Mouse (Mus musculus): ENCODE results near the gene Acsl6.
"Not testable (repeated sequence)": the region's sequence is repeated elsewhere in the genome, so short reads cannot be mapped to it uniquely, and the experiment has no call there.

Acsl6 gene

GRCm38 (mm10) chr11:54391326-54391725 lies 87.7 kb downstream of the Acsl6 start:
- DNase-seq (ENCODE audit: low spot score in 2 of 2) = no peak

- no peak for DNase-seq (ENCODE audit: low spot score in 2 of 2)
Measured at GRCm38 (mm10) chr11:54396686-54397085, 93.1 kb downstream of the Acsl6 start.

- no peak for DNase-seq (ENCODE audit: low spot score in 2 of 2)
Measured at GRCm38 (mm10) chr11:54398058-54398457, 94.5 kb downstream of the Acsl6 start.

- not testable (repeated sequence) for DNase-seq (ENCODE audit: low spot score in 2 of 2)
Measured at GRCm38 (mm10) chr11:54400803-54401202, 97.2 kb downstream of the Acsl6 start.

- DNase-seq (ENCODE audit: low spot score in 2 of 2) = no peak
Measured at GRCm38 (mm10) chr11:54404885-54405284, 101.3 kb downstream of the Acsl6 start.

GRCm38 (mm10) chr11:54406930-54407546 lies 103.4 kb downstream of the Acsl6 start:
- DNase-seq (ENCODE audit: low spot score in 2 of 2) = no peak

- no peak for DNase-seq (ENCODE audit: low spot score in 2 of 2)
Measured at GRCm38 (mm10) chr11:54410612-54411011, 107.0 kb downstream of the Acsl6 start.

- peak in 1 of 2 experiments; percentile 13 for DNase-seq (ENCODE audit: low spot score in 2 of 2)
Measured at GRCm38 (mm10) chr11:54413017-54413416, 109.4 kb downstream of the Acsl6 start.
